Mouse (Mus musculus): ENCODE measurements at regions not wholly inside any gene's neighbourhood (a gene's known extent, or its start where the extent isn't known, plus 50 kb on each side); places are given as distances from the start of the nearest gene placed in this dataset.

GRCm38 (mm10) chr4:131163782-131164315, 219.7 kb downstream of the Matn1 start:
- TF ChIP-seq EP300 (optimal IDR thresholded peaks at IDR 0.05), result no peak
- TF ChIP-seq CTCF (IDR thresholded peaks at IDR 0.05; ENCODE audit: low read depth), result no peak
